Mouse (Mus musculus) heart, adult 2 months (tissue): ENCODE results near the gene Mdga1.

Experiments used
- CTCF ChIP-seq: fragments of 200-600 bp; IDR thresholded peaks from 2 replicates; pipeline ENCODE4 v1.8.1; 2022; ENCODE audit warnings: antibody characterized with exemption, mild to moderate bottlenecking, moderate library complexity
- POLR2A ChIP-seq: fragments of 200-500 bp; IDR thresholded peaks from 2 replicates; pipeline ENCODE4 v1.6.1; 2011; ENCODE audit warnings: mild to moderate bottlenecking, low read depth, low read length, control low read depth; ENCODE audit not compliant: insufficient read depth

DNA sequence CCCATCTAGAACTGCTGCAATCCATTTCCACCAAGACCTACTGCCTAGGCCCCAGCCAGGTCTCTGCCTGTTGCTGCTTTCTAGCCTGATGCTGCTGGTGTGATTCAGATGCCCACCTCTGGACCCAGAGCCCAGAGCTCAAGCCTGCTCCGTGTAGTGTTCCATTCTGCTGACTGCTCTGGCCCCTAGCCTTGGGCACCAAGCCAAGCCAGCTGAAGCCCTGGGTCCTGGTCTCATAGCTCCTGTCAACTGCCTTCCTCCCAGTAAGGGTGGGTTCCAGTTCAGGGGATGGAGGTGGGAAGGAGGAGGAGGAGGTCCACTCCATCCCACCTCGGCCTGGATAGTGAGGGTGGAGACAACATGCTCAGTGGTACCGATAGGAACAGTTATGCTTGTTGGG is 150.3 kb downstream of the Mdga1 start:
- TF ChIP-seq POLR2A = no peak
- TF ChIP-seq CTCF = no peak
